Mouse (Mus musculus): ENCODE data around the gene Glipr1l3. TPM values are rescaled to one million over a fixed set of nuclear protein-coding genes. Genes with fewer than 3 reads are reported as not detected.
"Not testable (repeated sequence)": the region's sequence is repeated elsewhere in the genome, so short reads cannot be mapped to it uniquely, and the experiment has no call there.

Gene Glipr1l3
- polyA plus RNA-seq (2014; fragmentation: Nextera tagmentation; extraction: Ambion mirVana): not detected in 2 replicates

DNA sequence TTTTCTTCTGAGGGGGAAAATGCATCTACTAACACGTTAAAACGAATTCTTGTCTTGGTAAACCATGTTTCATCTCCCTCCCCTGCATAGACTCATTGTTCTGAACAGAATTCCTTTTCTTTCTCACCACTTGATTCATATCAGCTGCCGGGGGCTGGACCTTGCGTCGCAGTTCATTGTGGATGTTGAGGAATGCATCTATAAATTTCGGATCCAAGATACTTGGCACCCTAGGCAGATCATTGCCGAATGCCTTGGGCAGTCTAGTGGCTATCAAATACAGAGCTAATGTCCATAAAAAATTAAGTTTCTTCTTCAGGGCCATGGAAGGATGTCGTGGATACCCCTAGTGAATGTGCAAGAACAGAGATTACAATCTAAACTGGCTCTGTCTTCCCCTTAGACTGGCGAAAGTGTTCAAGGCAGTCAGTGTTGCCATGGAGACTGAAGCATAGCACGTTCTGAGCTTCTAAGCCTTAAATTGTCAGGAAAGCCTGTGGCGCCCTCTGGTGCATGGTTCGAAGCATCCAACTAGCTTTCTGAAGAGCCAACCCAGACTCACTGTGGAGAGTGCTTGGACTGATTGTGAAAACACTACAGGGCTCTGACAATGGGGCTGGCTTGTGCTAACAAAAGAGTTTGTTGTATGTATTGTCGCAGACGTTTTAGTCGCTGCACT, at the start of gene Glipr1l3:
Glipr1l3 (minus strand) TSS at position 446 of the 679 bp plus-strand sequence.
- H3K4me3 ChIP-seq (ENCODE audit: low read length); H3K9ac ChIP-seq (ENCODE audit: low read depth, low read length); H3K9me3 ChIP-seq (ENCODE audit: control insufficient read depth, low read length); H3K27ac ChIP-seq (ENCODE audit: low read depth, low read length); H3K27me3 ChIP-seq (ENCODE audit: control insufficient read depth, insufficient read depth, low read length); H3K4me1 ChIP-seq (ENCODE audit: control insufficient read depth, insufficient read depth, low read length); H3K36me3 ChIP-seq (ENCODE audit: control insufficient read depth, insufficient read depth, low read length): not testable (repeated sequence)
- 19% methylated on average over 15 of the region's 15 CpGs for WGBS
- H3K4me2 ChIP-seq (replicated peaks; ENCODE audit: low read depth, low read length): 0 out of 2 replicates have a peak within 1 kb of the TSS, but pooled peaks have one; percentile 1
- peak; percentile 91 for ATAC-seq (ENCODE audit: low FRiP score, low TSS enrichment)

DNA sequence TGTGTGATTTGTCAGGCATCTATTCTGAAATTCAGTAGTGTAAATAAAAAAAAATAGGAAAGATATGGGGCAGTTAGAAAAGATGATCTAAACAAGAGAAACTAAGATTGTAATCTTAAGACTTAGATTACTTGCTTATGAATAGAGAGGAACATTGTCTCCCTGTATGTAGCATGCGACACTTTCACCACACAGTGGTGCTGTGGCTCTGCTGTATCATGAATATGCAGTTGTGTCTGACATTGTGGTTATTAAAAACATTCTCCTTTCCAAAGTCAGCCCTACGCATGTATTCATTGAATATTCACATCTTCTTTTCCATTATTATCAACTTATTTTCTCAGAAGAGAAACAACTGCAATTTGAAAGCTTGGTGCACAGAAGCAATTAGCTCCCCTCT, 43.3 kb upstream of the Glipr1l3 start:
- no peak overlapping the region for H3K9ac ChIP-seq (ENCODE audit: low read depth, low read length)
- H3K36me3 ChIP-seq (ENCODE audit: control insufficient read depth, insufficient read depth, low read length): no peaks in the 10 kb centered on the region
- H3K9me3 ChIP-seq (ENCODE audit: control insufficient read depth, low read length): no peaks in the 10 kb centered on the region
- H3K27me3 ChIP-seq (ENCODE audit: control insufficient read depth, insufficient read depth, low read length): no peaks in the 10 kb centered on the region
- WGBS: 56% methylated on average over 2 of the region's 2 CpGs
- no peaks in the 10 kb centered on the region for H3K4me1 ChIP-seq (ENCODE audit: control insufficient read depth, insufficient read depth, low read length)
- H3K4me2 ChIP-seq (replicated peaks; ENCODE audit: low read depth, low read length): no peak overlapping the region
- ATAC-seq (ENCODE audit: low FRiP score, low TSS enrichment): no peak
- no peak overlapping the region for H3K27ac ChIP-seq (ENCODE audit: low read depth, low read length)
- H3K4me3 ChIP-seq (ENCODE audit: low read length): no peak overlapping the region

DNA sequence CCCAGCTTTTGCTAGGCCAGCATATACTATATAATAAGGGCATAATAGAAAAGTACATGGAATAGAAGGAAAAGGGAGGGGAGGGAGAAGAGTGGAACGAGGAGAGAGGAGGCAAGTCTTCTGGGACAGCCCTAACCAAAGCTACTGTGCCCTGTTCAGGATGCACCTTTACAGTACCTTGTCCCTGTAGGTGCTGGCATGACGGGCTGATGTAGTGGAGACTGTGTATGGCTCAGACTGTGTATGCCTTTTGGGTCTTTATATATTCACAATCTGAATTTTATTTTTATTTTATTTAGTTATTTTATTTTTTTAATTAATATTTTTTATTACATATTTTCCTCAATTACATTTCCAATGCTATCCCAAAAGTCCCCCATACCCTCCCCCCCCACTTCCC, 33.8 kb upstream of the Glipr1l3 start:
- WGBS: 85% methylated on average over 2 of the region's 2 CpGs
- not testable (repeated sequence) for ATAC-seq (ENCODE audit: low FRiP score, low TSS enrichment); H3K9me3 ChIP-seq (ENCODE audit: control insufficient read depth, low read length); H3K9ac ChIP-seq (ENCODE audit: low read depth, low read length); H3K27me3 ChIP-seq (ENCODE audit: control insufficient read depth, insufficient read depth, low read length); H3K27ac ChIP-seq (ENCODE audit: low read depth, low read length); H3K4me2 ChIP-seq (replicated peaks; ENCODE audit: low read depth, low read length); H3K36me3 ChIP-seq (ENCODE audit: control insufficient read depth, insufficient read depth, low read length); H3K4me3 ChIP-seq (ENCODE audit: low read length); H3K4me1 ChIP-seq (ENCODE audit: control insufficient read depth, insufficient read depth, low read length)

DNA sequence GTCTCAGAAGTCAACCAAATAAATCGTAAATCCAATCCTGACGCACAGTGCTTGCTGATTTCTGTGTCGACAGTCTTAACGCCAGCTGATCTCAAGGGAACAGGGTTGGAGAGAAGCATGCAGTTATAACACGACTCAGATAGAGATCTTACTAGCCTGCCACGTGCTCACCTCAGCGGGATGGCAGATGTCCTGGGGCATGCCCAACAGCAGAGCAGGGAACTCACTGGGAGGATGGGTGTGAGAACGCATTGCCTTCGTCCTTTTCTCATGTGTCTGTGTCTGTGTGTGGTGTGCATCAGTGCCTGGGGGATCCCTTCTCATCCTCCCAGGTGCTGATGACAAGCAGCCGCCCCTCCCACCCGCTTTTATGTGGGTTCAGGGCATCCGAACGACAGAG, 16.9 kb upstream of the Glipr1l3 start:
- not testable (repeated sequence) for H3K36me3 ChIP-seq (ENCODE audit: control insufficient read depth, insufficient read depth, low read length); H3K9me3 ChIP-seq (ENCODE audit: control insufficient read depth, low read length); H3K4me2 ChIP-seq (replicated peaks; ENCODE audit: low read depth, low read length); H3K4me3 ChIP-seq (ENCODE audit: low read length); H3K27ac ChIP-seq (ENCODE audit: low read depth, low read length); H3K4me1 ChIP-seq (ENCODE audit: control insufficient read depth, insufficient read depth, low read length); H3K27me3 ChIP-seq (ENCODE audit: control insufficient read depth, insufficient read depth, low read length); H3K9ac ChIP-seq (ENCODE audit: low read depth, low read length)
- ATAC-seq (ENCODE audit: low FRiP score, low TSS enrichment): peak; percentile 32; the same call in 1 of the 2 replicates
- WGBS: 25% methylated on average over 13 of the region's 13 CpGs

DNA sequence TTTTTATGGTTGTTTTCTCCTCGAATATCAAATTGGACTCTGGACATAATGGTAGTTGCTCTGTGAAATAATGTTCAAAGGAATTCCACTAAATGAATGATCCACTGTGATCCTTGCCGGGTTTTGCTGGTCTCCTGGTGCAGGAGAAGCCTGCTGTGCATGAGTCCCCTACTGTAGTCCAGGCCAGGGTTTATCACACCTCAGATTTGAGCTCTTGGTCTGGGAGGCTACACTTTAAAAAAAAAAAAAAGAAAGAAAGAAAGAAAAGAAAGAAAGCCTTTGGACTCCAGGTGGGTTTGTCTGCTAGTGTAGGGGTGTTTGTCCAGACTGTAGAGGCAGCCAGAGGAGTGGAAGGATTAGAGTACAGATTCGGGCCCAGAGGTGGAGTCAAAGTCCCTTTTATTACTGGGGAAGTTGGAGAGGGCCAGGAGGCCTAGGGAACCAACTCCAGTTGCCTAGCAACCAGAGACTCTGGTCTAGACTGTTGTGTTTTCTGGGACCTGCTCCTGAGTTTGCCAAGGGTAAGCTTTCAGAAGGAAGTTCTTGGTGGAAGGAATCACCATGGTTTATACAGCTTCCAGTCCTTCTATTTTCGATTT, 3.1 kb upstream of the Glipr1l3 start, which contains the start of gene Caps2:
Caps2 (plus strand) TSS at position 454 of the 599 bp plus-strand sequence.
- no peaks in the 10 kb centered on the region for H3K27me3 ChIP-seq (ENCODE audit: control insufficient read depth, insufficient read depth, low read length)
- H3K4me1 ChIP-seq (ENCODE audit: control insufficient read depth, insufficient read depth, low read length): no peaks in the 10 kb centered on the region
- H3K27ac ChIP-seq (ENCODE audit: low read depth, low read length): no peak within 1 kb of the TSS
- ATAC-seq (ENCODE audit: low FRiP score, low TSS enrichment): peak; percentile 88
- H3K4me2 ChIP-seq (replicated peaks; ENCODE audit: low read depth, low read length): peak within 1 kb of the TSS; percentile 32; the same call in 1 of the 2 replicates
- peak within 1 kb of the TSS; percentile 14; the same call in 1 of the 2 replicates for H3K4me3 ChIP-seq (ENCODE audit: low read length)
- no peaks in the 10 kb centered on the region for H3K36me3 ChIP-seq (ENCODE audit: control insufficient read depth, insufficient read depth, low read length)
- H3K9ac ChIP-seq (ENCODE audit: low read depth, low read length): no peak within 1 kb of the TSS
- H3K9me3 ChIP-seq (ENCODE audit: control insufficient read depth, low read length): no peaks in the 10 kb centered on the region
- 27% methylated on average over 4 of the region's 4 CpGs for WGBS

DNA sequence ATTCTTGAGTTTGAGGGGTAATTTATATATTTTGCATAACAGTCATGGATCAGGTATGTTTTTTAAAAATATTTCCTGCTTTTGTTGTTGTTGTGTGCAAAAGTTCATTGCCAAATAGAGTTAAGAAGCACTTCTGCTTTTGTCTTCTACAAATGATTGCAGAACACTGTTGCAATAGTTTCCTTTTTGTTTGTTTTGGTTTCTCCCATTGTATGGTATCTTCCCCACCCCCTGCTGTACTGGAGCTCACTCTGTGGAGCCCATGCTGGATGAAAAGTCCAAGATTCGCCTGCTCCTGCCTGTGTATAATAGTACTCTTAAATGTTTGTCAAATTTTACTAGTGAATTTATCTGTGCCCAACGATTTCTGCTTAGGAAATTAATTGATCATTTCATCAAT, 20.3 kb downstream of the Glipr1l3 start:
- ATAC-seq (ENCODE audit: low FRiP score, low TSS enrichment): no peak
- 77% methylated on average over 2 of the region's 2 CpGs for WGBS
- no peak overlapping the region for H3K4me3 ChIP-seq (ENCODE audit: low read length)
- no peak overlapping the region for H3K27ac ChIP-seq (ENCODE audit: low read depth, low read length)
- H3K36me3 ChIP-seq (ENCODE audit: control insufficient read depth, insufficient read depth, low read length): no peaks in the 10 kb centered on the region
- no peak overlapping the region for H3K9ac ChIP-seq (ENCODE audit: low read depth, low read length)
- H3K27me3 ChIP-seq (ENCODE audit: control insufficient read depth, insufficient read depth, low read length): no peaks in the 10 kb centered on the region
- no peak overlapping the region for H3K4me2 ChIP-seq (replicated peaks; ENCODE audit: low read depth, low read length)
- no peaks in the 10 kb centered on the region for H3K4me1 ChIP-seq (ENCODE audit: control insufficient read depth, insufficient read depth, low read length)
- no peaks in the 10 kb centered on the region for H3K9me3 ChIP-seq (ENCODE audit: control insufficient read depth, low read length)

DNA sequence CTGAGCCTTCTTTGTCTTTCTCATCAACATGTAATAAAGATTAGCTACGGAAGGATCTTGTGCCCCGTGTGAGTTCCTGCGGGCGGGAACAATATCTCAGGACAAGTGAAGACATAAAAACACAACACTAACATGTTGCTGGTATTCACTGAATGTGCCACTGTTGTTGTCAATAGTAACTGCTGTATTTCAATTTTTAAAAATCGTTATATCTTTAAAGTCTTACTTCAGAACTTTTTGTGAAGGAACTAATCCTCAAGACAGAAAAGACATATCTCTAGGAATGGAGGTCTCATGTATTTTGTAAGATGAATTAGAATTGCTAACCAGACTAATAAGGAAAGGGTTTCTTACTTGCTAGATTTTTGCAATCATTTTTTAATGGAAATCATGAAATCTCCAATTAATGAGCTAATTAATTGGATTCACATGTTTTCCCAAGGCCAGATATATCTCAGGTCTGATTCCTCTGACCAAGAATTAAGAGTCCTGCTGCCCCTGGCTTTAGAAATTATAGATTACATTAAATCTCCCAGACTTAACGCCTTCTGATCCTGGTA, 21.2 kb downstream of the Glipr1l3 start:
- Histone ChIP-seq H3K9me3 (ENCODE audit: control insufficient read depth, low read length) (no peaks in the 10 kb centered on the region), H3K27ac (ENCODE audit: low read depth, low read length) (no peak overlapping the region), H3K36me3 (ENCODE audit: control insufficient read depth, insufficient read depth, low read length) (no peaks in the 10 kb centered on the region), H3K4me1 (ENCODE audit: control insufficient read depth, insufficient read depth, low read length) (no peaks in the 10 kb centered on the region), H3K9ac (ENCODE audit: low read depth, low read length) (no peak overlapping the region), H3K4me3 (ENCODE audit: low read length) (peak overlapping the region; percentile 26; the same call in 1 of the 2 replicates), H3K4me2 (replicated peaks; ENCODE audit: low read depth, low read length) (peak overlapping the region; percentile 38), H3K27me3 (ENCODE audit: control insufficient read depth, insufficient read depth, low read length) (no peaks in the 10 kb centered on the region)
- 0 out of 2 replicates have a peak, but pooled peaks have one; percentile 28 for ATAC-seq (ENCODE audit: low FRiP score, low TSS enrichment)
- 51% methylated on average over 6 of the region's 6 CpGs for WGBS

DNA sequence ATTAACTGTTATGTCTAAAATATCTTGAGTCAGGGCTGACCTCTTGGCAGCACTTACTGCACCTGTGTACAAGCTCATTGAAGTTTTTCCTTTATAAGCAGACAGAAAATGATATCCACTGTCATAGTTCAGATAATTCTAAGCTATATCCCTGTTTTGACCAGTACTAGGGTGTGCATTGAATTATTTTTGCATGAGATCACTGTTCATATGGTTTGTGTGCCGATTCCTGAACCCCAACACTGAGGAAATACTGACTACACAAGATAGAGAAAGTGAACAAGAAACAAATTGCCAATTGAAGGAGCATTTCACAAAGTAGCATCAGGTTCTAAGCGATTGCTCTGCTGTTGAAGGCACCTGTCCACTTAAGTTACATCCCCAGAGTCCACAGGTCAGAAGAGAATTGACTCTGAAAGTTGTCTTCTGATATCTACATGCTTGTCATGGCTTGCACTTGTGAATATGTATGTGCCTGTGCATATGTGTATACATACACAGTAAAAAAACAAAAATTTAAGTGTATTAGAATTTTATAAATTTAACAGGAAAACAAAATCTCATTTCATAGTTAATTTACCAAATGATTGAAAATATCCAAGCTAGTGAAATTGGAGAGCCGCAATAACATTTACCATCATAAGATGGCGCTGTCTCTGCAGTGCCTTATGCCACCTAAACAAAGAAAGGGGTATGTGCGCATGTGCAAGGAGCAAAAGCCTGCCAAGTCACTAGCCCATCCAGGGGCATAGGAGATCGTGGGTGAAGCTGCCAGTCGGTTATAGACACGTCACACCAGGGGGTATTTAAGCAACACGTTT, 21.9 kb downstream of the Glipr1l3 start:
- H3K4me2 ChIP-seq (replicated peaks; ENCODE audit: low read depth, low read length): peak overlapping the region; percentile 38
- peak; percentile 86; the same call in 1 of the 2 replicates for ATAC-seq (ENCODE audit: low FRiP score, low TSS enrichment)
- H3K27me3 ChIP-seq (ENCODE audit: control insufficient read depth, insufficient read depth, low read length): no peaks in the 10 kb centered on the region
- no peak overlapping the region for H3K9ac ChIP-seq (ENCODE audit: low read depth, low read length)
- peak overlapping the region; percentile 26; the same call in 1 of the 2 replicates for H3K4me3 ChIP-seq (ENCODE audit: low read length)
- WGBS: 16% methylated on average over 9 of the region's 9 CpGs
- H3K36me3 ChIP-seq (ENCODE audit: control insufficient read depth, insufficient read depth, low read length): no peaks in the 10 kb centered on the region
- no peaks in the 10 kb centered on the region for H3K4me1 ChIP-seq (ENCODE audit: control insufficient read depth, insufficient read depth, low read length)
- no peaks in the 10 kb centered on the region for H3K9me3 ChIP-seq (ENCODE audit: control insufficient read depth, low read length)
- no peak overlapping the region for H3K27ac ChIP-seq (ENCODE audit: low read depth, low read length)

Measured in kidney, embryonic 14.5 days (tissue).